Mouse (Mus musculus) liver, embryonic 11.5 days (tissue): ENCODE results near the gene Foxo4. TPM values are rescaled to one million over a fixed set of nuclear protein-coding genes. Genes with fewer than 3 reads are reported as not detected.

Source experiments
- ATAC-seq: fragments of 200-750 bp; cut with Nextera tagmentation; replicated peaks from 2 replicates; pipeline ENCODE4 v1.8.0; 2017; ENCODE audit warnings: moderate number of reproducible peaks, mild to moderate bottlenecking, moderate TSS enrichment, moderate library complexity; ENCODE audit not compliant: low FRiP score
- DNase-seq: peaks from one replicate; pipeline ENCODE4 v3.0.0-alpha.2; 2017; ENCODE audit warnings: low spot score
- H3K27ac ChIP-seq: fragments of 300-500 bp; sonication (generic); 2 replicates; pipeline ENCODE4 v1.5.1; 2014; ENCODE audit warnings: mild to moderate bottlenecking, low read depth, low read length, control low read depth
- H3K27me3 ChIP-seq: fragments of 300-500 bp; sonication (generic); replicated peaks from 2 replicates; pipeline ENCODE4 v1.6.1; 2014; ENCODE audit warnings: low read length, mixed read lengths; ENCODE audit not compliant: control insufficient read depth, insufficient read depth
- H3K36me3 ChIP-seq: fragments of 300-500 bp; sonication (generic); 2 replicates; pipeline ENCODE4 v1.6.1; 2014; ENCODE audit warnings: mild to moderate bottlenecking, low read length, moderate library complexity, mixed read lengths; ENCODE audit not compliant: control insufficient read depth, insufficient read depth
- H3K4me1 ChIP-seq: fragments of 300-500 bp; sonication (generic); replicated peaks from 2 replicates; pipeline ENCODE4 v1.6.1; 2014; ENCODE audit warnings: low read length, mixed read lengths; ENCODE audit not compliant: control insufficient read depth, insufficient read depth
- H3K4me2 ChIP-seq: fragments of 300-500 bp; sonication (generic); 2 replicates; pipeline ENCODE4 v1.6.1; 2014; ENCODE audit warnings: mild to moderate bottlenecking, control low read depth, moderate library complexity
- H3K4me3 ChIP-seq: fragments of 300-500 bp; sonication (generic); 2 replicates; pipeline ENCODE4 v1.5.1; 2014; ENCODE audit warnings: low read depth, low read length, control low read depth
- H3K9ac ChIP-seq: fragments of 300-500 bp; sonication (generic); 2 replicates; pipeline ENCODE4 v1.6.1; 2014; ENCODE audit warnings: low read depth, low read length, control low read depth
- H3K9me3 ChIP-seq: fragments of 300-500 bp; sonication (generic); 2 replicates; pipeline ENCODE4 v1.6.1; 2016; ENCODE audit warnings: low read length, inconsistent platforms, mixed read lengths; ENCODE audit not compliant: control insufficient read depth
- WGBS: fragments of 180-500 bp; shearing (Covaris S2); extraction: QIAGEN DNeasy Blood & Tissue Kit; methylation state at CpG from one replicate; pipeline ENCODE4 v1.1.7; 2014; 5-methylcytosine and 5-hydroxymethylcytosine counted together
- polyA plus RNA-seq: library from polyadenylated mRNA; unstranded; fragments of >200 nt; fragmentation: Nextera tagmentation; extraction: Ambion mirVana; gene quantifications from 2 replicates; pipeline ENCODE4 v1.2.1, GENCODE M21; 2014

Gene Foxo4
- polyA plus RNA-seq, 1 experiment from 2014 or later = 2.0 TPM

- WGBS = 90% methylated on average over 1 of the region's 1 CpGs
- no peaks in the 10 kb centered on the region; the same call in 1 of the 2 replicates for H3K27me3 ChIP-seq
- H3K27ac ChIP-seq = no peak within 1 kb of the TSS
- H3K9me3 ChIP-seq = no peaks in the 10 kb centered on the region
- H3K4me2 ChIP-seq = no peak within 1 kb of the TSS
- DNase-seq = no peak
- H3K36me3 ChIP-seq = no peaks in the 10 kb centered on the region
- peaks cover 9% of the 10 kb centered on the region for H3K4me1 ChIP-seq
- ATAC-seq = no peak
- no peak within 1 kb of the TSS for H3K4me3 ChIP-seq
- no peak within 1 kb of the TSS for H3K9ac ChIP-seq
These were observed 9.6 kb downstream of the Foxo4 start, which contains the start of gene Gm614 for GRCm38 (mm10) chrX:101263892-101264291. Gene Gm614 (minus strand): TSS chrX:101263992.

GRCm38 (mm10) chrX:101266631-101267030, 12.3 kb downstream of the Foxo4 start:
- no peak overlapping the region for H3K27ac ChIP-seq
- no peak overlapping the region for H3K4me3 ChIP-seq
- ATAC-seq (no peak), DNase-seq (no peak)
- H3K9me3 ChIP-seq = no peaks in the 10 kb centered on the region
- no peaks in the 10 kb centered on the region; the same call in 1 of the 2 replicates for H3K4me1 ChIP-seq
- no peaks in the 10 kb centered on the region; the same call in 1 of the 2 replicates for H3K27me3 ChIP-seq
- no peaks in the 10 kb centered on the region for H3K36me3 ChIP-seq
- H3K4me2 ChIP-seq = no peak overlapping the region
- no peak overlapping the region for H3K9ac ChIP-seq
- 84% methylated on average over 6 of the region's 6 CpGs for WGBS

DNA sequence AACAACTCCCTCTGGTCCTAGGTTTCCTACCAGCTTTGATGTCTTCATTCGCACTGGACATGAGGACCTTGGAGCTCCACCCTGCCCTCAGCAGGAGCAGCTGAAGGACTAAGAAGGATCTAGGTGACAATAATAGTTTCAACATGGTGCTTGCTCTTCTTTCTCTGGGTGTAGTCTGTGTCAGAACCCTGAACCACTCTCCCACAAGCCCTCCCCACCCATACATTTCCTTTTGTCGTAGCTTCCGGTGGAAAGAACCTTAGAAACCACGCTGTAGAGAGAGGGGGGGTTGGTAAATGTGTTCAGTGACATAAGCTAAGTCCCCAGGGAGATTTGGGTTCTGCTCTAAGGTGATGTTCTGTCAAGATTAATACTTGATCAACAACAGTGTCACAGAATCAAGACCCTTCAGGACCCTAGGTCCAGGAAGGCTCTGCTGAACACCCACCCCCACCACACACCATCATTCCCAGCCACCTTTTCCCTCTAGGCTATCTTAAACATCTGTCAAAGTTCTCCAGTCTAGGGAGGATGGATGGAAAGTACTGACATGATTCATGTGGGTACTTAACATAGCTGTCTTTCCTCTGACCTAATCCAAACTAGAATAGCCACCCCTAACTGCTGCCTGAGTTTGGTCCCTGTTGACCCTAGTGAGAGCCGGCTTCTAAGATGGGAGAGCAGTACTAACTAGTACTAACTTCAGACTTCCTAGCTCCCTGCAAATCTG, 13.9 kb downstream of the Foxo4 start, which contains the start of gene Il2rg:
TSS of gene Il2rg (minus strand) at position 231 of the 730 bp plus-strand sequence.
- no peaks in the 10 kb centered on the region for H3K9me3 ChIP-seq
- no peaks in the 10 kb centered on the region; the same call in 1 of the 2 replicates for H3K4me1 ChIP-seq
- 0 out of 2 replicates have a peak within 1 kb of the TSS, but pooled peaks have one; percentile 22 for H3K9ac ChIP-seq
- H3K27ac ChIP-seq = no peak within 1 kb of the TSS
- no peaks in the 10 kb centered on the region; the same call in none of the 2 replicates for H3K27me3 ChIP-seq
- H3K4me2 ChIP-seq = peak within 1 kb of the TSS; percentile 46
- H3K4me3 ChIP-seq = peak within 1 kb of the TSS; percentile 28; the same call in 1 of the 2 replicates
- 38% methylated on average over 5 of the region's 5 CpGs for WGBS
- H3K36me3 ChIP-seq = no peaks in the 10 kb centered on the region
- ATAC-seq = peak; percentile 54; the same call in 1 of the 2 replicates
- no peak for DNase-seq

GRCm38 (mm10) chrX:101268755-101269124, 14.4 kb downstream of the Foxo4 start, which contains the start of gene Gm20489:
Gene Gm20489 (minus strand): TSS chrX:101269023.
- DNase-seq (no peak), ATAC-seq (no peak)
- Histone ChIP-seq H3K4me3 (peak within 1 kb of the TSS; percentile 28; the same call in 1 of the 2 replicates), H3K27ac (no peak within 1 kb of the TSS), H3K9me3 (no peaks in the 10 kb centered on the region), H3K36me3 (no peaks in the 10 kb centered on the region), H3K4me2 (peak within 1 kb of the TSS; percentile 46), H3K27me3 (no peaks in the 10 kb centered on the region; the same call in none of the 2 replicates), H3K4me1 (no peaks in the 10 kb centered on the region; the same call in 1 of the 2 replicates), H3K9ac (0 out of 2 replicates have a peak within 1 kb of the TSS, but pooled peaks have one; percentile 22)
- WGBS = 37% methylated on average over 3 of the region's 3 CpGs

- 0 out of 2 replicates have a peak overlapping the region, but pooled peaks have one; percentile 75 for H3K27ac ChIP-seq
- no peaks in the 10 kb centered on the region for H3K9me3 ChIP-seq
- WGBS = 25% methylated on average over 6 of the region's 6 CpGs
- H3K4me2 ChIP-seq = peak overlapping the region; percentile 61
- H3K4me3 ChIP-seq = peak overlapping the region; percentile 64
- 0 out of 2 replicates have a peak, but pooled peaks have one; percentile 9 for ATAC-seq
- H3K36me3 ChIP-seq = peaks cover 2% of the 10 kb centered on the region; the same call in 1 of the 2 replicates
- H3K4me1 ChIP-seq = no peaks in the 10 kb centered on the region
- DNase-seq = no peak
- H3K9ac ChIP-seq = peak overlapping the region; percentile 59; the same call in 1 of the 2 replicates
- no peaks in the 10 kb centered on the region; the same call in none of the 2 replicates for H3K27me3 ChIP-seq
These were observed 19.1 kb downstream of the Foxo4 start for GRCm38 (mm10) chrX:101273410-101273809.

DNA sequence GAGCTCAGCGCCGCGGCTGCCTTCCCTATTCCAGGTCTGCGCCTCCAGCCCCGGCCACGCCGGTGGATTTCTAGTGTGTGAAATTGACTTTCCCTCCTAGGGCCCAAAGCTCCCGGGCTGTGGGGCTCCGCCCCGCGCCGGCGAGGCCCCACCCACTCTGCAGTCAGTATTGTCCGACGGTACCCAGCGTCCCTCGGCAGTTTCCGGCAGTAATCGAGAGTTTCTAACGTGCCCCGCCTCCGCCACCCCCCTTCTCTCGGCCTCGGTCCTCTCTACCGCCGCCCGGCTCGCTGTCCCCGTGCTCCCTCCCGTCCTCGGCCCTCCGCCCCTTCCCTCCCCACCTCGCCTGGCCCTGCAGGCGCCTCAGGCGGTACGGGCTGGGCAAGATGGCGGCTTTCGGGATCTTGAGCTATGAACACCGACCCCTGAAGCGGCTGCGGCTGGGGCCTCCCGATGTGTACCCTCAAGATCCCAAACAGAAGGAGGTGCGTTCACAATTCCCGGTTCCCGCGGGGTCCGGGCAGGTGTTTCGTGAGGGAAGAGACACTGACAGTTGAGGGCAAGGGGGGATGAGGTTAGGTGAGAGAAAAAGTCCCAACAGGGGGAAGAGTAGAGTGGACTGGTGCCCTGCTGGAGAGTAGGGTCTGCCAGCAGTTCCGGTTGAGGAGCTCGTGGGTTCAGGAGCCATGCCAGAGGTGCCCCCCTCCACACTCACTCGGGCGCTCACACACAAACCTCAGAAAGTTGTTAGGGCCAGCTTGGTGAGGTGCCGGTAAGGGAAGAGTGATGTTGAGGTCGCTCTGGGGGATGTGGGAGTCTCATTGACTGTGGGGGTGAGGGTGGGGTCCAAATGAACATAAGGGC, 19.8 kb downstream of the Foxo4 start, which contains the start of gene Med12:
TSS of gene Med12 (plus strand) at position 156 of the 864 bp plus-strand sequence.
- 15% methylated on average over 52 of the region's 54 CpGs for WGBS
- peaks cover 6% of the 10 kb centered on the region; the same call in 1 of the 2 replicates for H3K36me3 ChIP-seq
- no peaks in the 10 kb centered on the region for H3K4me1 ChIP-seq
- H3K9me3 ChIP-seq = no peaks in the 10 kb centered on the region
- ATAC-seq = peak; percentile 97
- H3K4me2 ChIP-seq = peak within 1 kb of the TSS; percentile 61
- peak within 1 kb of the TSS; percentile 80 for H3K9ac ChIP-seq
- peak; percentile 84 for DNase-seq
- H3K4me3 ChIP-seq = peak within 1 kb of the TSS; percentile 64
- no peaks in the 10 kb centered on the region; the same call in none of the 2 replicates for H3K27me3 ChIP-seq
- peak within 1 kb of the TSS; percentile 75 for H3K27ac ChIP-seq

DNA sequence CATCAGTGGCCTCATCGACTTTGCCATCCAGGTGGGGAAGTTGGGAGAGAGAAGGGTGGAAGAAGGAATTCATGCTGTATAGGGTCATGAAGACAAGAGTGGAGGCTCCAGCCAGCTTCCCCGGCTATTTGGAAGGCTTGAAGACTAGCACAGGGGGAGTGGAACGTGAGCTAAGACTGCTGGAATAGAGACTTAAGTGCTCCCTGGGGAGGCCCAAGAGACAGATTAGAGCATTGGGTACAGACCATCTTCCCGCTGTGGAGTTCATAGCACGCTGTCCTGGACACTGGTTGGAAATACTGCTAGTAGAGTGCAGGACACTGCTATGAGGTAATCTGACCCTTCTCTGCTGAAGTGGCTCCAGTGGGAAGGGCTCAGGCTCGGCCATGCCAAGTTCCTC, 28.5 kb downstream of the Foxo4 start:
- peaks cover 19% of the 10 kb centered on the region; the same call in 1 of the 2 replicates for H3K36me3 ChIP-seq
- H3K4me1 ChIP-seq = peaks cover 2% of the 10 kb centered on the region; the same call in 1 of the 2 replicates
- H3K9me3 ChIP-seq = no peaks in the 10 kb centered on the region
- no peak overlapping the region for H3K4me3 ChIP-seq
- H3K27ac ChIP-seq = no peak overlapping the region
- H3K27me3 ChIP-seq = peaks cover 3% of the 10 kb centered on the region
- H3K4me2 ChIP-seq = no peak overlapping the region
- ATAC-seq (no peak), DNase-seq (no peak)
- 86% methylated on average over 6 of the region's 6 CpGs for WGBS
- no peak overlapping the region for H3K9ac ChIP-seq

DNA sequence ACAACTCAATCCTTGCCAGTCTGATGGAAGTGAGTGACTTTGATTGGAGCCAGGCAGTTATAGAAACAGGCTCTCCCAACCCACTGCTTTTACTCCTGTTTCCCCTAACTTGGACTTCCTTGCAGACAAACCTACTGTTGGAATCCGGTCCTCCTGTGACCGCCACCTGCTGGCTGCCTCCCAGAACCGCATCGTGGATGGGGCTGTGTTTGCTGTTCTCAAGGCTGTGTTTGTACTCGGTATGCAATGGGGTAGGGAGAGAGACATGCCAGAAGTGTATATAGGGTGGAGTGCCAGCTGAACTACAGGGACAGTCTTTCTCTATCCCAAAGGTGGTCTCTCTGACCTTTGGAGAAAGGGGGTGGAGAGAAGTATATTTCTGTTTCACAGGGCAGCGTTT, 31.2 kb downstream of the Foxo4 start:
- Histone ChIP-seq H3K9me3 (no peaks in the 10 kb centered on the region), H3K4me3 (no peak overlapping the region), H3K27me3 (peaks cover 3% of the 10 kb centered on the region), H3K9ac (no peak overlapping the region), H3K4me1 (peaks cover 8% of the 10 kb centered on the region; the same call in 1 of the 2 replicates), H3K36me3 (peaks cover 24% of the 10 kb centered on the region; the same call in 1 of the 2 replicates), H3K27ac (no peak overlapping the region), H3K4me2 (no peak overlapping the region)
- ATAC-seq (no peak), DNase-seq (no peak)
- WGBS = 39% methylated on average over 6 of the region's 6 CpGs
